Mouse (Mus musculus) liver, embryonic 11.5 days (tissue): Measurements from ENCODE around the gene Tatdn2. TPM values are rescaled to one million over a fixed set of nuclear protein-coding genes. Genes with fewer than 3 reads are reported as not detected.

Experiments
- ATAC-seq: fragments of 200-750 bp; cut with Nextera tagmentation; replicated peaks from 2 replicates; pipeline ENCODE4 v1.8.0; 2017; ENCODE audit warnings: moderate number of reproducible peaks, mild to moderate bottlenecking, moderate TSS enrichment, moderate library complexity; ENCODE audit not compliant: low FRiP score
- DNase-seq: peaks from one replicate; pipeline ENCODE4 v3.0.0-alpha.2; 2017; ENCODE audit warnings: low spot score
- H3K27ac ChIP-seq: fragments of 300-500 bp; sonication (generic); 2 replicates; pipeline ENCODE4 v1.5.1; 2014; ENCODE audit warnings: mild to moderate bottlenecking, low read depth, low read length, control low read depth
- H3K27me3 ChIP-seq: fragments of 300-500 bp; sonication (generic); replicated peaks from 2 replicates; pipeline ENCODE4 v1.6.1; 2014; ENCODE audit warnings: low read length, mixed read lengths; ENCODE audit not compliant: control insufficient read depth, insufficient read depth
- H3K36me3 ChIP-seq: fragments of 300-500 bp; sonication (generic); 2 replicates; pipeline ENCODE4 v1.6.1; 2014; ENCODE audit warnings: mild to moderate bottlenecking, low read length, moderate library complexity, mixed read lengths; ENCODE audit not compliant: control insufficient read depth, insufficient read depth
- H3K4me1 ChIP-seq: fragments of 300-500 bp; sonication (generic); replicated peaks from 2 replicates; pipeline ENCODE4 v1.6.1; 2014; ENCODE audit warnings: low read length, mixed read lengths; ENCODE audit not compliant: control insufficient read depth, insufficient read depth
- H3K4me2 ChIP-seq: fragments of 300-500 bp; sonication (generic); 2 replicates; pipeline ENCODE4 v1.6.1; 2014; ENCODE audit warnings: mild to moderate bottlenecking, control low read depth, moderate library complexity
- H3K4me3 ChIP-seq: fragments of 300-500 bp; sonication (generic); 2 replicates; pipeline ENCODE4 v1.5.1; 2014; ENCODE audit warnings: low read depth, low read length, control low read depth
- H3K9ac ChIP-seq: fragments of 300-500 bp; sonication (generic); 2 replicates; pipeline ENCODE4 v1.6.1; 2014; ENCODE audit warnings: low read depth, low read length, control low read depth
- H3K9me3 ChIP-seq: fragments of 300-500 bp; sonication (generic); 2 replicates; pipeline ENCODE4 v1.6.1; 2016; ENCODE audit warnings: low read length, inconsistent platforms, mixed read lengths; ENCODE audit not compliant: control insufficient read depth
- whole genome bisulfite sequencing: fragments of 180-500 bp; shearing (Covaris S2); extraction: QIAGEN DNeasy Blood & Tissue Kit; methylation state at CpG from one replicate; pipeline ENCODE4 v1.1.7; 2014; 5-methylcytosine and 5-hydroxymethylcytosine counted together
- microRNA-seq: library from miRNA; unstranded; fragments of <30 nt; microRNA quantifications from one replicate; pipeline ENCODE4, GENCODE M21; 2017; ENCODE audit warnings: borderline number of aligned reads
- polyA plus RNA-seq: library from polyadenylated mRNA; unstranded; fragments of >200 nt; fragmentation: Nextera tagmentation; extraction: Ambion mirVana; gene quantifications from 2 replicates; pipeline ENCODE4 v1.2.1, GENCODE M21; 2014

The Tatdn2 gene
- polyA plus RNA-seq, 1 experiment from 2014 or later = 1.2 TPM

GRCm38 (mm10) chr6:113741425-113741824 lies 44.6 kb downstream of the Tatdn2 start:
- H3K9ac ChIP-seq = no peak overlapping the region
- no peak for ATAC-seq
- DNase-seq = no peak
- no peaks in the 10 kb centered on the region for H3K27me3 ChIP-seq
- 57% methylated on average over 2 of the region's 2 CpGs for WGBS
- H3K36me3 ChIP-seq = peaks cover 10% of the 10 kb centered on the region; the same call in 1 of the 2 replicates
- no peak overlapping the region for H3K4me3 ChIP-seq
- no peak overlapping the region for H3K27ac ChIP-seq
- peaks cover 8% of the 10 kb centered on the region for H3K4me1 ChIP-seq
- no peak overlapping the region for H3K4me2 ChIP-seq
- H3K9me3 ChIP-seq = no peaks in the 10 kb centered on the region

DNA sequence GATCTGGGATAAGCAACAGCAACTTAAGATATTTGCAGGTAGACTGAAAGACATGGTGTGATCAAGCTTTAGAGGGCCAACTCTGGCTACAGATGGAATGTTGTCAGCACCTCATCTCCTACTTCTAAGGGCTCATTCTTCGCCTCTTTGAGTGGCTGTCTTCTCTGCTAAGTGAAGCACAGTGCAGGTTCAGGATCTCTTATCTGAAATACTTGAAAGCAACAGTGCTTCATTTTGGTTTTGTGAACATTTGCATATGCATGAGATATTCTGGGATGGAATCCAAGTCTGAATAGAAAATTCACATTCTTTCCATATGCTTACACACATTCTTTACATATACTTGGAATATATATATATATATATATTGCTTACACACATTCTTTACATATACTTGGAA lies 45.5 kb downstream of the Tatdn2 start:
- no peak overlapping the region for H3K4me2 ChIP-seq
- H3K9me3 ChIP-seq = no peaks in the 10 kb centered on the region
- H3K4me3 ChIP-seq = no peak overlapping the region
- DNase-seq = no peak
- 78% methylated on average over 1 of the region's 1 CpGs for WGBS
- peaks cover 8% of the 10 kb centered on the region for H3K4me1 ChIP-seq
- no peak overlapping the region for H3K9ac ChIP-seq
- H3K27me3 ChIP-seq = peaks cover 2% of the 10 kb centered on the region
- ATAC-seq = no peak
- no peak overlapping the region for H3K27ac ChIP-seq
- peaks cover 6% of the 10 kb centered on the region; the same call in 1 of the 2 replicates for H3K36me3 ChIP-seq

- 42% methylated on average over 1 of the region's 1 CpGs for WGBS
- no peak overlapping the region for H3K9ac ChIP-seq
- H3K36me3 ChIP-seq = no peaks in the 10 kb centered on the region
- ATAC-seq (no peak), DNase-seq (no peak)
- no peak overlapping the region for H3K27ac ChIP-seq
- H3K4me2 ChIP-seq = no peak overlapping the region
- H3K4me3 ChIP-seq = no peak overlapping the region
- H3K4me1 ChIP-seq = peaks cover 8% of the 10 kb centered on the region
- no peaks in the 10 kb centered on the region for H3K9me3 ChIP-seq
- H3K27me3 ChIP-seq = peaks cover 7% of the 10 kb centered on the region
Measured at GRCm38 (mm10) chr6:113743111-113743510, 46.3 kb downstream of the Tatdn2 start.

DNA sequence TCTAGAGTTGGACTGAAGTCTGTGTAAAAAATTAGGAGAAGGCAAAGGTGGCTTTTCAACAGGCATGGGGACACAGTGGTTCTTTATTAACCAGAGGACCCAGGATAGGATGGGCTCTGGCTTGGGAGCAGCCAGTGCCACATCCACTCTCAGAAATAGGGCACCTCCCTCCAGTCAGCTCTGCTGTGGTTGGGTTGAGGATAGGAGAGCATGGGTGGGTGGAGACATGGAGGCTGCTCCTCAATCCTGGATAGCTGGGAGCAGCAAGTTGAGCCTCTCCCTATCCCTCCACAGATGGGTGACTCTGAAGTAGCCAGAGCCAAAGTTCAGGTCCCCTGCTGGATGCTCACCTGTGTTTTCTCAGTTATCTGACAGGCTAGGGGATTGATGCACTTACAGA lies 48.3 kb downstream of the Tatdn2 start:
- Histone ChIP-seq H3K4me1 (no peaks in the 10 kb centered on the region; the same call in 1 of the 2 replicates), H3K36me3 (no peaks in the 10 kb centered on the region), H3K9ac (no peak overlapping the region), H3K4me3 (no peak overlapping the region), H3K27ac (no peak overlapping the region), H3K27me3 (peaks cover 22% of the 10 kb centered on the region), H3K4me2 (no peak overlapping the region), H3K9me3 (no peaks in the 10 kb centered on the region)
- DNase-seq (no peak), ATAC-seq (no peak)

- Histone ChIP-seq H3K4me2 (no peak overlapping the region), H3K9ac (no peak overlapping the region), H3K36me3 (no peaks in the 10 kb centered on the region), H3K4me3 (no peak overlapping the region), H3K27ac (no peak overlapping the region), H3K9me3 (no peaks in the 10 kb centered on the region), H3K27me3 (peaks cover 26% of the 10 kb centered on the region), H3K4me1 (no peaks in the 10 kb centered on the region)
- no peak for DNase-seq
- ATAC-seq = no peak
- 80% methylated on average over 14 of the region's 14 CpGs for WGBS
Measured at GRCm38 (mm10) chr6:113747284-113747683, 50.4 kb downstream of the Tatdn2 start.

DNA sequence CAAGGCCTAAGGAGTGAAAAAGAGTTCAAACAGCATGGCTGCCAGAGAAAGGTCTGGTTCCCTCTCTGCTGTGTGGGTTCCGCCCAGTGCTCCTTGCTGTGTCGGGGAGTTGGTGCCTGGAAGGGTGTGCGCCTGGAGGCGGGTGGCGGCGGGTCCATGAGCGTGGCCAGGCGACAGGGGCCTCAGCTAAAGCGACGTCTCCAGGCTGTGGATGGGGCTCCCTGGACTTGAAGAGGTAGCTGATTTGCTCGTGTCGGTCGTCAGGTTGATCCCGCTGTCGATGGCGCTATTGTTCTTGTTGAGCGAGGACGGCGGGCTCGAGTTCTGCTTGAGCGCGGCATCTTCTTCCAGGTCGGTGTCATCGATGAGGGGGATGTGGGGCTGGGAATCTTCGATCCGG lies 51.5 kb downstream of the Tatdn2 start:
- no peak overlapping the region for H3K4me3 ChIP-seq
- DNase-seq (no peak), ATAC-seq (no peak)
- H3K27me3 ChIP-seq = peaks cover 26% of the 10 kb centered on the region
- H3K27ac ChIP-seq = no peak overlapping the region
- no peak overlapping the region for H3K9ac ChIP-seq
- H3K4me2 ChIP-seq = peak overlapping the region; percentile 36
- WGBS = 25% methylated on average over 26 of the region's 26 CpGs
- H3K9me3 ChIP-seq = no peaks in the 10 kb centered on the region
- H3K36me3 ChIP-seq = no peaks in the 10 kb centered on the region
- H3K4me1 ChIP-seq = no peaks in the 10 kb centered on the region

DNA sequence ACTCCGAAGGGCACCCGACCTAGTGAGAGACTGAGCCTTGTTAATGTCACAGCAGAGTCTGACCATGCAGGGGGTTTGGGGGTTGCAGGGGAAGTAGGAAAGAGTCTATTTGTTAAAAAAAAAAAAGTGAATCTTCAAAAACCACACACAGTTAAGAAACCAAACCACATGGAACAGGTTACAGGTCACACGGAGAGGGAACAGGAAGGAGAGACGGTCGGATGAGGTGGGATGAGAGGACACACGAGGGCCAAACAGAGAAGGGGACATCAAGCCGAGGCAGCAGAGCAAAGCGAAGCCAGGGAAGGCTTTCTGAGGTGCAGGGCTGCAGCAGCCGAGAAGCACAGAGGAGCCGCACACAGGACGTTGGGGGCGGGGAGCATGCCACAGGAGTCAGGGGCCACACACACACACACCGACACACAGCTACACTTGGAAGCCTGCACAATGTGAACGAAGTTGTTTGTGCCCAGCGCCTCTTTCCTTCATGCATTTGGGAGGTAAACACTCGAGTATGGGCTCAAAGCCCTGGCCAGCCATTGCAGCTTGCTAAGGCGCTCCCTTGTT lies 52.4 kb downstream of the Tatdn2 start:
- DNase-seq = no peak
- Histone ChIP-seq H3K9ac (no peak overlapping the region), H3K4me1 (no peaks in the 10 kb centered on the region), H3K27ac (no peak overlapping the region), H3K4me2 (no peak overlapping the region), H3K4me3 (no peak overlapping the region), H3K9me3 (no peaks in the 10 kb centered on the region), H3K36me3 (no peaks in the 10 kb centered on the region), H3K27me3 (peaks cover 26% of the 10 kb centered on the region)
- 53% methylated on average over 17 of the region's 17 CpGs for WGBS
- no peak for ATAC-seq

Small RNA genes lying within 50 kb of the gene (microRNA-seq; reads per million reads assigned to microRNA genes)
- gene Mir7042 = not detected

Other genes with a start within 250 kb of the Tatdn2 start
- gene Il17re, start 238.6 kb upstream of the Tatdn2 start, polyA plus RNA-seq = 0.74 and 1.5 TPM in 2 replicates
- 4.6 and 5.3 TPM in 2 replicates for gene Il17rc, start 225.6 kb upstream of the Tatdn2 start, polyA plus RNA-seq
- gene Creld1, start 213.8 kb upstream of the Tatdn2 start, polyA plus RNA-seq = 17.5 and 18.5 TPM in 2 replicates
- 0.16 TPM in 2 replicates for gene Prrt3, start 195.1 kb upstream of the Tatdn2 start, polyA plus RNA-seq
- gene Emc3, start 165.4 kb upstream of the Tatdn2 start, polyA plus RNA-seq = 70.8 and 75.8 TPM in 2 replicates
- 19.1 and 22.7 TPM in 2 replicates for gene Fancd2, start 165.4 kb upstream of the Tatdn2 start, polyA plus RNA-seq
- gene Fancd2os, start 96.3 kb upstream of the Tatdn2 start, polyA plus RNA-seq = 0.18 TPM in 2 replicates
- gene Brk1, start 92.3 kb upstream of the Tatdn2 start, polyA plus RNA-seq = 166 and 173 TPM in 2 replicates
- 24.8 and 29.5 TPM in 2 replicates for gene Vhl, start 73.1 kb upstream of the Tatdn2 start, polyA plus RNA-seq
- gene Irak2, start 58.6 kb upstream of the Tatdn2 start, polyA plus RNA-seq = 14.1 and 14.8 TPM in 2 replicates
- gene Ghrl, start 22.8 kb downstream of the Tatdn2 start, polyA plus RNA-seq = 0.45 TPM in 1 of 2 replicates, not detected in the other
- gene Sec13, start 43.7 kb downstream of the Tatdn2 start, polyA plus RNA-seq = 236 and 241 TPM in 2 replicates